Mouse (Mus musculus) liver, embryonic 14.5 days (tissue): Measurements from ENCODE around the gene Foxp2. TPM values are rescaled to one million over a fixed set of nuclear protein-coding genes. Genes with fewer than 3 reads are reported as not detected.

Experiments
- ATAC-seq: fragments of 200-750 bp; cut with Nextera tagmentation; 2 replicates; pipeline ENCODE4 v1.8.0; 2017; ENCODE audit warnings: moderate number of reproducible peaks, mild to moderate bottlenecking, moderate library complexity; ENCODE audit not compliant: insufficient read depth
- DNase-seq, 3 experiments: peaks; one replicate each; pipeline ENCODE4 v3.0.0-alpha.2; 2012 to 2013; ENCODE audit warnings: low read depth in 3 of 3, low spot score in 3 of 3
- H3K27ac ChIP-seq: fragments of 300-500 bp; sonication (generic); 2 replicates; pipeline ENCODE4 v1.5.1; 2014; ENCODE audit warnings: moderate library complexity, mild to moderate bottlenecking, control low read depth, inconsistent platforms
- H3K27me3 ChIP-seq: fragments of 300-500 bp; sonication (generic); 2 replicates; pipeline ENCODE4 v1.6.1; 2014; ENCODE audit warnings: mild to moderate bottlenecking, low read length, moderate library complexity; ENCODE audit not compliant: control insufficient read depth, insufficient read depth
- H3K36me3 ChIP-seq: fragments of 300-500 bp; sonication (generic); replicated peaks from 2 replicates; pipeline ENCODE4 v1.6.1; 2014; ENCODE audit warnings: low read depth; ENCODE audit not compliant: control insufficient read depth, insufficient read depth
- H3K4me1 ChIP-seq, 2 experiments: fragments of 200-500 bp in 1 of 2; fragments of 300-500 bp in 1 of 2; sonication (generic) in 1 of 2; replicated peaks; 2 replicates each; pipeline ENCODE4 v1.6.1; 2012 to 2014; ENCODE audit warnings: antibody characterized with exemption in 1 of 2, inconsistent platforms in 1 of 2, low read length in 1 of 2; ENCODE audit not compliant: control insufficient read depth in 2 of 2, insufficient read depth in 2 of 2
- H3K4me2 ChIP-seq: fragments of 300-500 bp; sonication (generic); 2 replicates; pipeline ENCODE4 v1.6.1; 2014; ENCODE audit warnings: low read depth, mild to moderate bottlenecking, control low read depth, moderate library complexity
- H3K4me3 ChIP-seq, 2 experiments: fragments of 200-500 bp in 1 of 2; fragments of 300-500 bp in 1 of 2; sonication (generic) in 1 of 2; 2 replicates each; pipeline ENCODE4 v1.5.1; 2012 to 2014; ENCODE audit warnings: low read depth in 2 of 2, low read length in 2 of 2, mild to moderate bottlenecking in 2 of 2, control low read depth in 1 of 2, inconsistent platforms in 1 of 2, moderate library complexity in 1 of 2; ENCODE audit not compliant: insufficient read depth in 1 of 2
- H3K9ac ChIP-seq: fragments of 300-500 bp; sonication (generic); replicated peaks from 2 replicates; pipeline ENCODE4 v1.6.1; 2014; ENCODE audit warnings: mild to moderate bottlenecking, control low read depth, moderate library complexity
- H3K9me3 ChIP-seq: fragments of 300-500 bp; sonication (generic); 2 replicates; pipeline ENCODE4 v1.6.1; 2016; ENCODE audit warnings: low read length, mixed read lengths; ENCODE audit not compliant: control insufficient read depth
- CTCF ChIP-seq: IDR thresholded peaks from 2 replicates; pipeline ENCODE4 v1.5.1; 2016; ENCODE audit warnings: antibody characterized with exemption, low read depth, control low read depth
- EP300 ChIP-seq: IDR thresholded peaks from 2 replicates; pipeline ENCODE4 v1.6.1; 2016; ENCODE audit warnings: antibody characterized with exemption, low read depth
- WGBS: fragments of 180-500 bp; shearing (Covaris S2); extraction: QIAGEN DNeasy Blood & Tissue Kit; methylation state at CpG from one replicate; pipeline ENCODE4 v1.1.7; 2014; ENCODE audit not compliant: insufficient replicate concordance; 5-methylcytosine and 5-hydroxymethylcytosine counted together
- polyA plus RNA-seq, 2 experiments: library from polyadenylated mRNA; depleted of rRNA in 1 of 2; stranded (reverse) in 1 of 2; unstranded in 1 of 2; fragments of >200 nt; fragmentation: Nextera tagmentation in 1 of 2; extraction: Ambion mirVana in 1 of 2; gene quantifications; 2 replicates each; pipeline versions ENCODE4 v1.2.1 to v1.2.3; 2012 to 2014

The Foxp2 gene
- polyA plus RNA-seq, 2 experiments = 0.27 to 0.28 TPM

- no peak for DNase-seq
Observed at GRCm38 (mm10) chr6:14903271-14903965, 2.3 kb downstream of the Foxp2 start.

DNA sequence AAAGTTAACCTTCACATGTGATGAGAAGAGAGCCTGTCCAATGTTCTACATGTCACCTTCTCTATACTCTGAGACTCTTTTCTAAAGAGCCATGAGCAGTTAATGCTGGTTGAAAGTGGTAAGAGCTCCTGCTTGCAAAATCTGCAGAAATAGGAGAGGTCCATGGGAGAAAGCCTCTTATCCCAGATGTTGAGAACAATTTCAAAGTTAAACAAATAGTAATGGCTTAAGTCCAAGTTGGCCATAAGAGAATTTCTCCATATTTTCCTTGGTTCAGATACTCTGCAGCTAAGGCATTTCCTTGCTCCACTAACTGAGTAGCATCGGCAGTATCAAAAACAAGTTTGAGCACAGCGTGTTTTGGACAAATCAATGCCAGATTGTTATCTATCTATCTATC is 13.9 kb downstream of the Foxp2 start:
- Histone ChIP-seq H3K27me3 (no peaks in the 10 kb centered on the region), H3K36me3 (no peaks in the 10 kb centered on the region), H3K27ac (no peak overlapping the region), H3K4me1 (no peaks in the 10 kb centered on the region), H3K4me2 (no peak overlapping the region), H3K9ac (no peak overlapping the region), H3K4me3 (no peak overlapping the region), H3K9me3 (no peaks in the 10 kb centered on the region)
- TF ChIP-seq EP300 (no peak), CTCF (no peak)
- no peak for DNase-seq
- WGBS = 72% methylated on average over 2 of the region's 2 CpGs
- no peak for ATAC-seq

More at GRCm38 (mm10) chr6:14903271-14903965, 2.3 kb downstream of the Foxp2 start:
- WGBS = 21% methylated on average over 5 of the region's 5 CpGs
- H3K4me3 ChIP-seq = no peak overlapping the region
- no peaks in the 10 kb centered on the region for H3K36me3 ChIP-seq
- H3K4me1 ChIP-seq = 0 out of 4 replicates have a peak, but pooled peaks cover 0 to 2% of the 10 kb centered on the region in 2 experiments
- no peaks in the 10 kb centered on the region for H3K9me3 ChIP-seq
- ATAC-seq = no peak
- TF ChIP-seq CTCF (no peak), EP300 (no peak)
- H3K27ac ChIP-seq = no peak overlapping the region
- H3K4me2 ChIP-seq = no peak overlapping the region
- H3K9ac ChIP-seq = no peak overlapping the region
- peaks cover 38% of the 10 kb centered on the region for H3K27me3 ChIP-seq

DNA sequence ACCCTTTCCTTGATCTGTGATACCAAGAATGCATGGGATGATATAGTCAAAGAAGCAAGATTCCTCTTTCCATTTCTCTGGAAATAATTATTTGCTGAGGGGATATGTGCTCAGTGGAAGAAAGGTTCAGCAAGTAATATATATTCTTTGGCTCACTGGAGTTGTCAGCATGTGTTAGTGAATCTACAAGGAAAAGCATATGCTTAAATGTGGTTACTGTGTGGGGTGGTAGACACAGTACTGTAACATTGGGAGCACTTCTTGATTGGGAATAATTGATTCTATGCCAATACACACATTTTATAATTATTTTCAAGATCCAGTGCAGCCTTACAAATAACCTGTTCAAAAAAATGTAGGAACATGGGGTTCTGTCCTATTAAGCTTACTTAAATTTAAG is 21.6 kb downstream of the Foxp2 start:
- Histone ChIP-seq H3K36me3 (no peaks in the 10 kb centered on the region), H3K4me3 (no peak overlapping the region), H3K27me3 (no peaks in the 10 kb centered on the region), H3K9me3 (no peaks in the 10 kb centered on the region), H3K9ac (no peak overlapping the region), H3K4me2 (no peak overlapping the region), H3K4me1 (no peaks in the 10 kb centered on the region), H3K27ac (no peak overlapping the region)
- no peak for DNase-seq
- no peak for TF ChIP-seq EP300
- no peak for TF ChIP-seq CTCF
- no peak for ATAC-seq

- no peak for DNase-seq
Observed at GRCm38 (mm10) chr6:14924976-14925489, 23.9 kb downstream of the Foxp2 start.

GRCm38 (mm10) chr6:14951060-14951459 is 49.9 kb downstream of the Foxp2 start:
- H3K4me3 ChIP-seq = no peak overlapping the region
- no peaks in the 10 kb centered on the region for H3K9me3 ChIP-seq
- no peak overlapping the region for H3K9ac ChIP-seq
- WGBS = 62% methylated on average over 6 of the region's 6 CpGs
- no peaks in the 10 kb centered on the region for H3K27me3 ChIP-seq
- no peaks in the 10 kb centered on the region for H3K36me3 ChIP-seq
- H3K27ac ChIP-seq = no peak overlapping the region
- ATAC-seq = no peak
- no peaks in the 10 kb centered on the region for H3K4me1 ChIP-seq
- no peak for TF ChIP-seq EP300
- TF ChIP-seq CTCF = no peak
- H3K4me2 ChIP-seq = no peak overlapping the region
- DNase-seq = no peak

More at GRCm38 (mm10) chr6:14924976-14925489, 23.9 kb downstream of the Foxp2 start:
- no peak for ATAC-seq
- no peak overlapping the region for H3K4me3 ChIP-seq
- no peaks in the 10 kb centered on the region for H3K4me1 ChIP-seq
- no peak overlapping the region for H3K4me2 ChIP-seq
- no peaks in the 10 kb centered on the region for H3K27me3 ChIP-seq
- H3K27ac ChIP-seq = no peak overlapping the region
- H3K9me3 ChIP-seq = no peaks in the 10 kb centered on the region
- no peak for TF ChIP-seq EP300
- TF ChIP-seq CTCF = no peak
- H3K9ac ChIP-seq = no peak overlapping the region
- no peaks in the 10 kb centered on the region for H3K36me3 ChIP-seq
- WGBS = 55% methylated on average over 4 of the region's 4 CpGs
